ENCODE assay signal across 30 mouse cellular contexts in the genomic region with DNA sequence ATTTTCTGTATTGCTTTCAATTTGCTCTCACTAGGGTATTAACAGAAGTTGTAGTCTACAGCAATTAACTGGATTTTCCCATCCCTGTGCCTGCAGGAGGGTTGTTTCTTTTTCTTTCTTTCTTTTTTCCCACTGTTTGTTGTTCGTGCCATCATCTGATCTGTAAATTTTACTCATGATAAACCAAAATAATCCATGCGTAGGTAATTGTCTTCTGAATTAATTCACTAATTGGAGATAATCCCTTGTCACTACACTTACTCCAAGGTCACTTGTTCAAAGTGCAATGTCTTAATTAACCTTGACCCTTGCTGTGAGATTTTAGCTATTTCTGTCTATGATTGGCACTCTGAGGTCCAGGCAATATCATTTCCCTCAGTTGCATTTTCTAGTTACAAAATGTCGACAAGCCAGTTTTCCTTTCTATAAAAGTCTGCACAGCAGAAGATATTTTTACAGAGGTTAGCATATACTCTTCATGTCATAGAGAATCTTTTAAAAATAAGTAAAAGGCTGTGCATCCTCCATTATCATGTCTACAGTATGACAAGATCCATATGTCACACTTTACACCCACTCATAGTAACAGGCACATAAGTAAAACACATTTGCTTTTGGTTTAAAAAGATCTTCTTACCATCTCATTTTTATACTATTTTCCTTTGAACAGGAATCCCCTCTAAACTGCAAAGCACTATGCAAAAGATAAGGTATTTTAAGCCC. TPM values are rescaled to one million over a fixed set of nuclear protein-coding genes. Genes with fewer than 3 reads are reported as not detected.
"Had no signal": no experiment of that assay in that cellular context is flagged by ENCODE, and none has a peak within 500 bp of the region (broad histone marks: within the 10 kb centered on the region; RNA-seq: fewer than 3 reads in every experiment).

No protein-coding gene starts in this region.

- H3K9ac ChIP-seq: limb, embryonic 13.5 days; liver, embryonic 12.5 days; liver, embryonic 15.5 days; lung, embryonic 15.5 days; midbrain, embryonic 13.5 days; stomach, embryonic 15.5 days had no signal

- H3K4me2 ChIP-seq: limb, embryonic 13.5 days; liver, embryonic 12.5 days; liver, embryonic 15.5 days; lung, embryonic 15.5 days; midbrain, embryonic 13.5 days; stomach, embryonic 15.5 days had no signal

- DNase-seq: kidney, adult 2 months; kidney, postnatal 10 days; kidney, postnatal 36 days; layer of hippocampus, postnatal 36 days; liver; lung, adult 18-20 months; lung, postnatal 10 days; lung, postnatal 36 days; right cerebral cortex, postnatal 25 days; spleen, adult 18-20 months; thymus, adult 18-20 months; thymus, postnatal 36 days had no signal

- H3K27ac ChIP-seq: limb, embryonic 10.5 days; limb, embryonic 13.5 days; liver, embryonic 12.5 days; liver, embryonic 15.5 days; lung, embryonic 15.5 days; midbrain, embryonic 10.5 days; midbrain, embryonic 13.5 days; stomach, embryonic 15.5 days had no signal

- H3K27me3 ChIP-seq: limb, embryonic 13.5 days; liver, embryonic 12.5 days; liver, embryonic 15.5 days; lung, embryonic 15.5 days; megakaryocyte, embryonic 14.5 days; midbrain, embryonic 13.5 days; stomach, embryonic 15.5 days had no signal

- ATAC-seq: liver, embryonic 12.5 days; midbrain, embryonic 13.5 days had no signal

- H3K36me3 ChIP-seq: limb, embryonic 10.5 days; limb, embryonic 13.5 days; liver, embryonic 12.5 days; liver, embryonic 15.5 days; lung, embryonic 15.5 days; midbrain, embryonic 10.5 days; midbrain, embryonic 13.5 days; stomach, embryonic 15.5 days had no signal

- H3K4me1 ChIP-seq: limb, embryonic 10.5 days; limb, embryonic 13.5 days; liver, embryonic 12.5 days; liver, embryonic 15.5 days; lung, embryonic 15.5 days; megakaryocyte, embryonic 14.5 days; midbrain, embryonic 10.5 days; midbrain, embryonic 13.5 days; stomach, embryonic 15.5 days had no signal

- H3K4me3 ChIP-seq: limb, embryonic 10.5 days; limb, embryonic 13.5 days; liver, embryonic 12.5 days; liver, embryonic 15.5 days; lung, embryonic 15.5 days; megakaryocyte, embryonic 14.5 days; midbrain, embryonic 10.5 days; midbrain, embryonic 13.5 days; stomach, embryonic 15.5 days had no signal

- H3K9me3 ChIP-seq: limb, embryonic 10.5 days; limb, embryonic 13.5 days; liver, embryonic 12.5 days; liver, embryonic 15.5 days; lung, embryonic 15.5 days; megakaryocyte, embryonic 14.5 days; midbrain, embryonic 10.5 days; midbrain, embryonic 13.5 days; stomach, embryonic 15.5 days had no signal

RNA-seq across cellular contexts. Expression of a gene that starts 58.6 kb away (rescaled TPM):
- total RNA-seq: layer of hippocampus, adult 8-10 months; layer of hippocampus, postnatal 10 days; layer of hippocampus, postnatal 36 days; left cerebral cortex, adult 8-10 months; left cerebral cortex, postnatal 14 days; midbrain, postnatal 0 days had no signal
- polyA plus RNA-seq: liver, embryonic 12.5 days; liver, embryonic 15.5 days; lung, embryonic 15.5 days; midbrain, embryonic 10.5 days; midbrain, embryonic 13.5 days; midbrain, postnatal 0 days; neural tube, embryonic 11.5 days; neural tube, embryonic 14.5 days; stomach, embryonic 15.5 days; testis, adult 2 months; urinary bladder, adult 2 months had no signal
